Mouse (Mus musculus) myocyte (in vitro differentiated cells): ENCODE measurements around the gene Suv39h2.

ENCODE experiments used
- CEBPB ChIP-seq: IDR thresholded peaks from 2 replicates; pipeline ENCODE4 v1.6.1; 2011; ENCODE audit warnings: mild to moderate bottlenecking, moderate library complexity; ENCODE audit not compliant: poor library complexity, insufficient read depth, severe bottlenecking
- POLR2A ChIP-seq: IDR thresholded peaks from one replicate; pipeline ENCODE4 v1.6.1; 2011; ENCODE audit warnings: low read depth, mild to moderate bottlenecking, control low read depth, moderate library complexity; ENCODE audit not compliant: insufficient read length
- TCF3 ChIP-seq: IDR thresholded peaks from one replicate; pipeline ENCODE4 v1.6.1; 2011; ENCODE audit warnings: low read depth, control low read depth; ENCODE audit not compliant: insufficient read length

DNA sequence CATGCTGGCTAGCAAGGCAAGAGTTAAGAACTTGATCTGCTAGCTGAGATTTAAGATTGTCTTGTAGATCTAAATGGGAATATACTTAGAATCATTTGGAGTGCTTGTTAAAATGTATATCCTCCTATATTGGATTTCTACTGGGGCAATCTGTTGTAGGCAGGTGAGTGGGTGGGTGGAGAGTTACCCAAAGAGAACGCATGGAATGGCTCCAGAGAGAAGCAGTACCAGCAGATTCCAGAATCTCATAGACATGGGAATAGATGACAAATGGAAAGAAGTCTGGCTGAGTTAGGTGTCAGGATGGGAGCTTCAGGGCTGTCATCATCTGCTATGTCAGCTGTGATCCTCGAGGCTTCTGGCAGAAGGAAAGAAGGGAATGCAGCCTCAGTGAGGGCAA, 25.4 kb downstream of the Suv39h2 start:
- no peak for TF ChIP-seq POLR2A
- no peak for TF ChIP-seq TCF3
- TF ChIP-seq CEBPB: no peak
